Mouse (Mus musculus): ENCODE measurements around the gene Anp32b. TPM values are rescaled to one million over a fixed set of nuclear protein-coding genes. Genes with fewer than 3 reads are reported as not detected.
A peak's percentile ranks its signal among the peaks of the same experiment; 100 is the strongest.

Gene Anp32b
- total RNA-seq (2022) = 10 to 100 TPM; 59.5 to 64.7 (median 61.5) TPM

- peak; percentile 85 for DNase-seq (ENCODE audit: low spot score)
Observed at GRCm38 (mm10) chr4:46450519-46451131, at the start of gene Anp32b. Gene Anp32b, plus strand, starts transcription at chr4:46450902.

GRCm38 (mm10) chr4:46404042-46404795 is 46.5 kb upstream of the Anp32b start:
- DNase-seq (ENCODE audit: low spot score) = no peak

GRCm38 (mm10) chr4:46406966-46407703 is 43.6 kb upstream of the Anp32b start:
- no peak for DNase-seq (ENCODE audit: low spot score)

DNA sequence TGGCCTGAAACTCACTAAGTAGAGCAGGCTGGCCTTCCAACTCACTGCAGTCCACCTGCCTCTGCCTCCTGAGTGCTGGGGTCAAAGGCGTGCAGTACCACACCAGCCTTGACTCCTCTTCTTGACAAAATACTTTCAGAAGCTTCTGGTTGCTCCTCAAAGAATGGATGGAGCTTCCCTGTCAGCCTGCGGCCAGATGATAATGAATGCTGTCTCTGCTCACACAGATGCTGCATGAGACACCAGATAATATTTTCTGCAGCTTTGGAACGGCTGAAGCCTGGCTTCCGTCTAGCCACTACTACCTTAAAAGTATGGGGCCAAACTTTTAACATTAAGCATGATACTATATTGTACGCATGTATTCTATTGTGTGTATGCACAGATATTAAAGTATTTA is 40.0 kb upstream of the Anp32b start:
- DNase-seq (ENCODE audit: low spot score) = no peak

DNA sequence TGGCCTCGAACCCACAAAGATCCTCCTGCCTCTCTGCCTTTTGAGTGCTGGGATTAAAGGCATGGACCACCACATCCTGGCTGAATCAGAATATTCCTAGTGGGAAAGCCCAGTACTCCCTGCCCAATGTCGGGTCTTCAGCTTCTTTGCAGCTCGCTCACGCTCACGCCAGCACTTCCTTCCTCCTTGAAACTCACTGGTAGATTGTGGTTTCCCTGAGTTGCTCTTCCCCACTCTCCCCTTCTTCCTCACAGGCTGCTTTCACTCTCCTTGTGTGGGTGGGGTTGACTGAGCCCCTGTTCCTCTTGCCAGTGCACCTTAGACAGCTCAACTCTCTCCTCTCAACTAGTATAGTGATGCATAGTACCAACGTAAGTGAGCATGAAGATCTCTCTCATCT is 39.2 kb upstream of the Anp32b start:
- peak; percentile 2 for DNase-seq (ENCODE audit: low spot score)

DNA sequence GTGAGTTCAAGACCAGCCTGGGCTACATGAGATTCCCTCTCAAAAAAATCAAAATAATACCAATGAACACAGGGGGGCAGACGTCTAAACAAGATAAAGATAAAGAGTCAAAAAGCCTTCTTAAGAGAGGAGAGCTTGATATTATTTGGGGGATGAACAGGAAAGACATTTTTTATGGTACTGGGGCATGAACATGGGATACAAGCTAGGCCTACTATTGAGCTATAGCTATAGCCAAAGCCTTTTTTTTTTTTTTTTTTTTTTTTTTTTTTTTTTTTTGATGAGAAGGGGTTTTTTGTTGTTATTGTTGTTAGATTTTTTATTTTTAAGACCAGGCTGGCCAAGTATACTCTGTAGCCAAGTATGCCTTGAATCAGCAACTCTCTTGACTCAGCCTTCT is 38.6 kb upstream of the Anp32b start:
- no peak for DNase-seq (ENCODE audit: low spot score)

GRCm38 (mm10) chr4:46413406-46413805 is 37.3 kb upstream of the Anp32b start, which contains the start of gene Hemgn:
Gene Hemgn, minus strand, starts transcription at chr4:46413506.
- no peak for DNase-seq (ENCODE audit: low spot score)

- DNase-seq (ENCODE audit: low spot score) = no peak
Observed at GRCm38 (mm10) chr4:46417491-46417890, 33.2 kb upstream of the Anp32b start.

DNA sequence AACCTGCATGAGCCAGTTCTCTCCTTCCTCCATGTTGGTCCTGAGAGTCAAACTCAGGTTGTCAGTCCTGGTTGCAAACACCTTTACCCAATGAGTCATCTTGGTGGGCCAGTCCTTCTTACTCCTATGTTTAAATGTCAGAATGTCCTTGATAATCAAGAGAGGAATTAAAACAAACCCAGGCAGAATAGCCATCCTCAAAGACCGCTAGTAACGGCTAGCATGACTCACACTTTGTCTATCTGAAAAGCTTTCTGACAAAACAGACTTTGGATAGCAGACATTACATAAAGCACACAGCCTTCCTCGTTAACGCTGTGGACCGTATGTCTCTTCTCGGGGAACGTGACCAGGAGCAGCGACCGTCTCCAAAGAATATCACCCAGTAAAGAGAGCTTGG is 31.9 kb upstream of the Anp32b start:
- no peak for DNase-seq (ENCODE audit: low spot score)

GRCm38 (mm10) chr4:46422625-46423024 is 28.1 kb upstream of the Anp32b start:
- DNase-seq (ENCODE audit: low spot score) = no peak

DNA sequence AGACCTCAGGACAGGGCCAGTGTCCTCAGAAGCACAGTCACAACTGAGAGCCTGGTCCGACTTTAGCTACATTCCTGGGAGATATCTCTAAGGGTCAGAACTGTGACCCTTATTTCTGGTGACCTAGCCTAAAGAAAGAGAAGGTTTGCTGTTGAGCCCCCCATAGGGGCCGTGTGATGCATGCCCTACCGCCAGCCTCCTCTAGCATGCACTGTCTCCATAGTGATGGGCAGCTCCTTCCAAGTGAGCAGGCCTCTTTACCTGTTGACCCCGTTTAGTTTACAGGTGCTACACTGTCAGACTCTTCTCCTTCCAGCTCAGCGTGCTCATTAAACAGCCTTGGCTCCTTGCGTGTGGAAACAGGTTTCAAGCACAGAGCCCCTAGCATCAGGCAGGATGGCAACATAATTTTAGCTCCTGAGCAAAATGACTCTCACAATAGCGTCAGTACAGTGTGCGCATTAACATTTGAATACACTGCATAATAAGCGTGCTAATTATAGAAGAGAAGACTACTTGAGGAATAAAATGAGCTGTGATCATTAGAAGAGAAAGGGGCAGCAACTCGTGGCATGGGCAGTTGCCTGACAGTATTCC is 21.7 kb upstream of the Anp32b start:
- no peak for DNase-seq (ENCODE audit: low spot score)

DNA sequence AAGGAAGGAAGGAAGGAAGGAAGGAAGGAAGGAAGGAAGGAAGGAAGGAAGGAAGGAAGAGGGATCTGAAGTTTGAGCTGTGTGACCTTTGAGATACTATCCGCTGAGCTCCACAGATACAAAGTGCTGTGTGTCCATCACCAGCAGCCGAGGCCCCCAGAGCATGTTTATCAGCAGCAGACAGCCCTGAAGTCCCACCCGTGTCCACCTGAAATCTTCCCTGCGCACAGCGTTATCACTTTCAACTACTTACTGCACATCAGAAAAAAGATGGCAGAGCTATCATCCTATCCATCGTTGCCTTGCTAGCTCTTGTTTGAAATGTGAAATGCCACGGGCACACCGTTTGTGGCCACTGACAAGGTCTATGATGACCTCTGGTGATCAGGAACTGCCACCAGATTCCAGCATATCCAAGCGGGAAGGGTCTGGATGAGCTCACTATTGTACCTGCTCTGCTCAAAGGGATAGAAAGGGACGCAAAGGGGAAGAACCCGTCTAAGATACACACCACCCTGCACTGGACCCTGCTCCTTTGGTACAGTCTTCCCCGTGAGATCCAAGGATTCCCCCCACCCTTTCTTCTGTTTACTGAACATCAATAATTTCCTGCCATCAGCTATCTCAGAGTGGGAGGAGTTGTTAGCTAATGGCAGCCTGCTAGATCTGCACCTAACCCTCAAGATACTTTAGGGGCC is 18.2 kb upstream of the Anp32b start:
- DNase-seq (ENCODE audit: low spot score) = no peak

DNA sequence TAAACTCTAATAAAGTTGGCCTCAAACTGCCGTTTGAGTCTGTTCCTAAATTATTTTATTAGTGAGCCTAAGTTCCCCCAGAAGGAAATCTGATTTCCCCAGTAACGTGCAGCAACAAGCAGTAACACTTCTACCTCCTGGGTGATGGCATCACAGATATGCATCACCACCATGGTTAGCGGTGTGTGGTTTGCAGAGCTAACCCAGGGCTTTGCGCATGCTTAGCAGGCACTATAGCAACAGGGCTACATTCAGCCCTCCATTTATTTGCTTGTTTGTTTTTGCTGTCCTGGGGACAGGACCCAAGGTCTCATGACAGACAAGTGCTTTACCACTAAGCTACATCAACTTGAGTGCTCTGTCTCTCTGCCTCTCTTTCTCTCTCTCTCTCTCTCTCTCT is 8.2 kb upstream of the Anp32b start:
- no peak for DNase-seq (ENCODE audit: low spot score)

- no peak for DNase-seq (ENCODE audit: low spot score)
Observed at GRCm38 (mm10) chr4:46445237-46445945, 5.3 kb upstream of the Anp32b start.

DNA sequence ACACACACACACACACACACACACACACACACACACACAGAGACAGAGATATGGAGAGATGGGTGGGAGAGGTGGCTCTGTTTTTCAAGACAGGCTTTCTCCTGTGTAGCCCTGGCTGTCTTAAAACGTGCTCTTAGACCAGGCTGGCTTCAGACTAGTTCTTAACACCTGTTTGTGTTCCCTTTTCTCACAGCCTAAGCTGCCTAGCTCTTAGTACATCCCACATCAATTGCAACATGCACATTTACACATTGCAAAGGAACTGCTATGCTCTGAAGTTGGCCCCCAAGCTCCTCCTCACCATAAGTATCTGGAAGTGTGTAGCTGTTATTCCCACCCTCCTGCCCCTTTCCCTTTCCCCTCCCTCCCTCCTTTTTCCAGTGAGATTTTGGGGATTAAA is 3.2 kb upstream of the Anp32b start:
- no peak for DNase-seq (ENCODE audit: low spot score)

DNA sequence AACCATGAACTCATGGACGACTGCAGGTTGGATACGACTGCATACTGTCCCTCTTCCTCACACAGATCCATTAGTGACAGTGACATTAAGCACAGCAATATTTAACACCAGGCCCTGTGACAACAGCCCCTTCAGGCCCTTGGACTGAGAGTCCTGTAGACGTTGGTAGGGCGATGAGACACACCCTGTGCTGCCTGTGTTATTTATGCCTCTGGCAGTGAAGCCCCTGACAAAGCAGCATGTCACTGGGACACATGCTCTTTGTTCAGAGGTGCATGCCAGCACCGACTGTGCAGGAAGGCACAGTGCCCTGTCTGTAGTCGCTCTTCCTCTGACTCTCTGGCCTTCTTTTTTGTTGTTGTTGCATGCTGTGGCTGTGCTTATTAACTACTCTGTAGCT is 1.8 kb upstream of the Anp32b start:
- no peak for DNase-seq (ENCODE audit: low spot score)

DNA sequence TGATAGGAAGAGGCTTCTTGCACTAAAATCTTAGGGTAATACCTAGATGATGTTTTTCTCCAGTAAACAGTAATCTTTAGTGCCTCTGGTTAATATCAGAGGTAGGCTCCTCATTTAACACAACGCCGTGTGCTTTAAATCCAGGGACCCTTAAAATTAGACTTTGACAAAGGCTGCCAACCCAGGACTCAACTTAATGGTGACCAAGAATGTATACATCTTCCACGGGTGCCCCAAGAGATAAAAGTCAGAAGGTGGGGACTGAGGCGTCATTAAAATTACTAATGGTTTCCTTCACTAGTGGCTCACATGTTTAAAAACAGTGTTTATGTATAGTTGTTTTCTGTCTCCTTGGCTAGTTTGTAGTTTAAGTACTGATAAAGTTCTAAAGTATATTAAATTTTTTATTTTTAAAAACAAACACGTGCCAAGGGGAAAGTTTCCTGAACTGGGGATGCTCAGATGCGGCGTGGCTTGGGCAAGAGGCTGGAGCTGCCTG is 633 bp upstream of the Anp32b start:
- no peak for DNase-seq (ENCODE audit: low spot score)

- peak; percentile 65 for DNase-seq (ENCODE audit: low spot score)
Observed at GRCm38 (mm10) chr4:46451240-46451757, 597 bp downstream of the Anp32b start.

DNA sequence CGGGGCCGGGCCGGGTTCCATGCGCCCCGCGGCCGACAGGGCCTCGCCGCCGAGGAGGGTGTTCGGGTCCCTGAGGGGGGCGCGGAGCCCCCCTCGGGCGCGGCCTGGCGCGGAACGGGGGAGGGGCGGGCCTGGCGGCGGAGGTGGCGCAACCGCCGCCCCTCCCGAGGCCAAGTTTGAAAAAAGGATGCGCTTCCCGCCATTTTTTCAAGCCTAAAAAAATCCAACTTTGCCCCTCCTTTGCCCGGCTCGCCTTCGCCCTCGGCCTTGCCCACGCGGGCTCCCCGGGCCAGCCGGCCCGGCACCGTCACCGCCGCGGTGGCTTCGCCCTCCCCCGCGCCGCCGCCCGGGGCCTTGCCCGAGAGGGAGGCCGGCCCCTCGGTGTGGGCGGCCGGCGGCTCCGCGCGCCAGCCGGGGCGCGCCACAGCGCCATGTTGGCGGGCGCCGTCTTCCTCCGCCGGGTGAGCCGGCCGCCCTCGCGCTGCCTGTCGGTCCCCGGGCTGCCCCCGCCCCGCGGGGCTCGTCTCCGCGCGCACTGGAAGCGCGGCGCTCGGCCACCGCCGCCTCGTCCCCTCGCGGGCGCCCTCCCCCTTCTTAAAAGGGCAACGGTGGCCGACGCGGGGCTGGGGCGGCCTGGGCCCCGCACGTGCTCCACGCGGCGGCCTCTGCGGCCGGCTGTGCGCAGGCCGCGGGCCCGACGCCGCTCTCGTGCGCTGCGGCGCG is 1.2 kb downstream of the Anp32b start:
- peak; percentile 65 for DNase-seq (ENCODE audit: low spot score)

- peak; percentile 36 for DNase-seq (ENCODE audit: low spot score)
Observed at GRCm38 (mm10) chr4:46452481-46452850, 1.8 kb downstream of the Anp32b start.

Measured in heart, adult 8-10 months (tissue).